8 mouse cellular contexts compared by ENCODE assay signal in the genomic region with DNA sequence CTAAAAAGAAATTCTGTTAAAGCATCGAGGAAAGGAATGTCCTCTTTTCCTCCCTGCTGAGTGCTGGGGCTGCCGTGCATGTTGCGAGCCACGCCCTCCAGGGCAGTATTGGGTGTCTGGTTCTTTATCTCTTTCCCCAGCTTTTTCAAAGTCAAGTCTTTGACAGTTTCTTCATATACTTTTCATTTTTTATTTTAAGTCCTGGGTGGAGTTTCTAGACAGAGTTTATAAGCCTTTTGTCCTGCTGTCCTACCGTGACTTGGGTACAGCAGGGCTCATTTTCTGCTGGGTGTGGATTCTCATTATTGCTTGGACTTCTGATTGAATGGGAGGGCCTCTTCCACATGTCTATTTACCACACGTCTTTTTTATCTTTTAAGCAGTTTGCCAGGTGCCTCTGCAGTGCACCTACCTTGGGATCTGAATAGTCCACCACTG. TPM values are rescaled to one million over a fixed set of nuclear protein-coding genes. Genes with fewer than 3 reads are reported as not detected.
DNase-seq lines count a peak whose midpoint lies in the region; ATAC-seq lines count a peak whose summit lies in the region.

No protein-coding gene starts in this region.

- ATAC-seq in kidney, embryonic 14.5 days (ENCODE audit: low FRiP score, low TSS enrichment), result no peak
- ATAC-seq in hindbrain, embryonic 12.5 days (ENCODE audit: low FRiP score), result no peak
- no peak for ATAC-seq in midbrain, embryonic 11.5 days (ENCODE audit: low FRiP score)
- no peak for ATAC-seq in monocyte, adult 5-6 weeks (replicated peaks; ENCODE audit: insufficient number of reproducible peaks, low FRiP score, low TSS enrichment, poor library complexity, severe bottlenecking)

- 58% methylated on average over 6 of the region's 6 CpGs for WGBS in kidney, embryonic 14.5 days
- WGBS in hindbrain, embryonic 12.5 days, result 51% methylated on average over 6 of the region's 6 CpGs
- WGBS in midbrain, embryonic 11.5 days, result 62% methylated on average over 6 of the region's 6 CpGs

- no peak for DNase-seq in kidney, adult 8-10 months
- DNase-seq in midbrain, embryonic 11.5 days (ENCODE audit: low spot score, missing footprints), result no peak
- no peak for DNase-seq in adrenal gland, postnatal 14 days
- no peak for DNase-seq in thymus, postnatal 0 days (ENCODE audit: low spot score)

- H3K4me3 ChIP-seq in kidney, embryonic 14.5 days (ENCODE audit: low read length), result peak overlapping the region; percentile 85; the same call in 1 of the 2 replicates
- peak overlapping the region; percentile 33; the same call in 1 of the 2 replicates for H3K4me3 ChIP-seq in brown adipose tissue, adult 24 weeks (ENCODE audit: insufficient read depth, low read depth, low read length)
- H3K4me3 ChIP-seq in hindbrain, embryonic 12.5 days, result peak overlapping the region; percentile 65
- H3K4me3 ChIP-seq in midbrain, embryonic 11.5 days (ENCODE audit: low read depth, low read length), result peak overlapping the region; percentile 77; the same call in 1 of the 2 replicates

- 0 out of 2 replicates have a peak overlapping the region, but pooled peaks have one; percentile 97 for H3K9ac ChIP-seq in kidney, embryonic 14.5 days (ENCODE audit: low read depth, low read length)
- peak overlapping the region; percentile 96 for H3K9ac ChIP-seq in hindbrain, embryonic 12.5 days
- peak overlapping the region; percentile 99 for H3K9ac ChIP-seq in midbrain, embryonic 11.5 days (ENCODE audit: low read length)

- peak overlapping the region; percentile 98 for H3K4me2 ChIP-seq in kidney, embryonic 14.5 days (replicated peaks; ENCODE audit: low read depth, low read length)
- H3K4me2 ChIP-seq in hindbrain, embryonic 12.5 days (replicated peaks), result peak overlapping the region; percentile 89
- H3K4me2 ChIP-seq in midbrain, embryonic 11.5 days, result peak overlapping the region; percentile 85

- H3K27ac ChIP-seq in kidney, embryonic 14.5 days (ENCODE audit: low read depth, low read length), result peak overlapping the region; percentile 99
- peak overlapping the region; percentile 57 for H3K27ac ChIP-seq in brown adipose tissue, adult 24 weeks (replicated peaks; ENCODE audit: low read depth, low read length)
- H3K27ac ChIP-seq in hindbrain, embryonic 12.5 days, result peak overlapping the region; percentile 99
- peak overlapping the region; percentile 87 for H3K27ac ChIP-seq in midbrain, embryonic 11.5 days (ENCODE audit: low read depth, low read length)

- peaks cover 38% of the 10 kb centered on the region for H3K36me3 ChIP-seq in kidney, embryonic 14.5 days (ENCODE audit: control insufficient read depth, insufficient read depth, low read length)
- H3K36me3 ChIP-seq in hindbrain, embryonic 12.5 days, result peaks cover 20% of the 10 kb centered on the region
- peaks cover 16% of the 10 kb centered on the region for H3K36me3 ChIP-seq in midbrain, embryonic 11.5 days (ENCODE audit: control insufficient read depth, insufficient read depth, low read length)

- H3K9me3 ChIP-seq in kidney, embryonic 14.5 days (ENCODE audit: control insufficient read depth, low read length), result no peaks in the 10 kb centered on the region
- no peaks in the 10 kb centered on the region for H3K9me3 ChIP-seq in hindbrain, embryonic 12.5 days (replicated peaks)
- no peaks in the 10 kb centered on the region for H3K9me3 ChIP-seq in midbrain, embryonic 11.5 days (ENCODE audit: control insufficient read depth, low read length)

- no peaks in the 10 kb centered on the region for H3K27me3 ChIP-seq in kidney, embryonic 14.5 days (ENCODE audit: control insufficient read depth, insufficient read depth, low read length)
- no peaks in the 10 kb centered on the region for H3K27me3 ChIP-seq in hindbrain, embryonic 12.5 days
- H3K27me3 ChIP-seq in midbrain, embryonic 11.5 days (ENCODE audit: control insufficient read depth, insufficient read depth, low read length), result no peaks in the 10 kb centered on the region

- peaks cover 27% of the 10 kb centered on the region for H3K4me1 ChIP-seq in kidney, embryonic 14.5 days (ENCODE audit: control insufficient read depth, insufficient read depth, low read length)
- H3K4me1 ChIP-seq in brown adipose tissue, adult 24 weeks (ENCODE audit: control insufficient read depth, insufficient read depth, insufficient read length, low read length), result no peaks in the 10 kb centered on the region; the same call in 1 of the 2 replicates
- H3K4me1 ChIP-seq in hindbrain, embryonic 12.5 days, result peaks cover 35% of the 10 kb centered on the region
- peaks cover 21% of the 10 kb centered on the region for H3K4me1 ChIP-seq in midbrain, embryonic 11.5 days (ENCODE audit: control insufficient read depth, insufficient read depth, low read length)

RNA-seq across cellular contexts. Expression of a gene that starts 3.6 kb away (rescaled TPM):
- polyA plus RNA-seq in kidney, embryonic 14.5 days (2014; fragmentation: Nextera tagmentation; extraction: Ambion mirVana), result 30.6 and 44.7 TPM in 2 replicates
- polyA plus RNA-seq in brown adipose tissue, adult 24 weeks (2012; ENCODE audit: insufficient read depth, insufficient read length, missing spikeins), result 13.4 and 49.3 TPM in 2 replicates
- polyA plus RNA-seq in hindbrain, embryonic 12.5 days (2016; fragmentation: Nextera tagmentation; extraction: Ambion mirVana), result 58.3 and 68.2 TPM in 2 replicates
- 44.3 TPM in 2 replicates for polyA plus RNA-seq in midbrain, embryonic 11.5 days (2014; fragmentation: Nextera tagmentation; extraction: Ambion mirVana)
- 103 to 230 TPM (median 106 TPM) in 3 replicates for total RNA-seq in monocyte, adult 5-6 weeks (2017)
- 91.4 and 97.7 TPM in 2 replicates for total RNA-seq in adrenal gland, postnatal 14 days (2021)
- polyA plus RNA-seq in thymus, postnatal 0 days (2015; fragmentation: Nextera tagmentation; extraction: Ambion mirVana), result 35.6 and 36.0 TPM in 2 replicates

RNA-seq across cellular contexts. Expression of a gene that starts 3.7 kb away (rescaled TPM):
- 79.0 and 101 TPM in 2 replicates for polyA plus RNA-seq in kidney, embryonic 14.5 days (2014; fragmentation: Nextera tagmentation; extraction: Ambion mirVana)
- polyA plus RNA-seq in brown adipose tissue, adult 24 weeks (2012; ENCODE audit: insufficient read depth, insufficient read length, missing spikeins), result 111 and 132 TPM in 2 replicates
- polyA plus RNA-seq in hindbrain, embryonic 12.5 days (2016; fragmentation: Nextera tagmentation; extraction: Ambion mirVana), result 46.8 and 51.1 TPM in 2 replicates
- 57.1 and 61.8 TPM in 2 replicates for polyA plus RNA-seq in midbrain, embryonic 11.5 days (2014; fragmentation: Nextera tagmentation; extraction: Ambion mirVana)
- 26.6 to 31.6 TPM (median 29.0 TPM) in 3 replicates for total RNA-seq in monocyte, adult 5-6 weeks (2017)
- 108 and 114 TPM in 2 replicates for total RNA-seq in adrenal gland, postnatal 14 days (2021)
- 91.1 and 93.5 TPM in 2 replicates for polyA plus RNA-seq in thymus, postnatal 0 days (2015; fragmentation: Nextera tagmentation; extraction: Ambion mirVana)

RNA-seq across cellular contexts. Expression of a gene that starts 10.0 kb away (rescaled TPM):
- polyA plus RNA-seq in kidney, embryonic 14.5 days (2014; fragmentation: Nextera tagmentation; extraction: Ambion mirVana), result 76.5 and 92.2 TPM in 2 replicates
- polyA plus RNA-seq in brown adipose tissue, adult 24 weeks (2012; ENCODE audit: insufficient read depth, insufficient read length, missing spikeins), result 19.1 and 42.2 TPM in 2 replicates
- polyA plus RNA-seq in hindbrain, embryonic 12.5 days (2016; fragmentation: Nextera tagmentation; extraction: Ambion mirVana), result 294 and 303 TPM in 2 replicates
- polyA plus RNA-seq in midbrain, embryonic 11.5 days (2014; fragmentation: Nextera tagmentation; extraction: Ambion mirVana), result 158 and 168 TPM in 2 replicates
- 13.9 to 18.7 TPM (median 14.2 TPM) in 3 replicates for total RNA-seq in monocyte, adult 5-6 weeks (2017)
- 29.0 and 31.5 TPM in 2 replicates for total RNA-seq in adrenal gland, postnatal 14 days (2021)
- polyA plus RNA-seq in thymus, postnatal 0 days (2015; fragmentation: Nextera tagmentation; extraction: Ambion mirVana), result 16.4 and 17.5 TPM in 2 replicates

RNA-seq across cellular contexts. Expression of a gene that starts 22.7 kb away (rescaled TPM):
- polyA plus RNA-seq in kidney, embryonic 14.5 days (2014; fragmentation: Nextera tagmentation; extraction: Ambion mirVana), result 36.2 and 41.5 TPM in 2 replicates
- 125 and 142 TPM in 2 replicates for polyA plus RNA-seq in brown adipose tissue, adult 24 weeks (2012; ENCODE audit: insufficient read depth, insufficient read length, missing spikeins)
- 25.7 and 28.7 TPM in 2 replicates for polyA plus RNA-seq in hindbrain, embryonic 12.5 days (2016; fragmentation: Nextera tagmentation; extraction: Ambion mirVana)
- polyA plus RNA-seq in midbrain, embryonic 11.5 days (2014; fragmentation: Nextera tagmentation; extraction: Ambion mirVana), result 22.7 and 23.3 TPM in 2 replicates
- total RNA-seq in monocyte, adult 5-6 weeks (2017), result 1.8 to 10.4 TPM (median 5.7 TPM) in 3 replicates
- 73.6 and 79.5 TPM in 2 replicates for total RNA-seq in adrenal gland, postnatal 14 days (2021)
- polyA plus RNA-seq in thymus, postnatal 0 days (2015; fragmentation: Nextera tagmentation; extraction: Ambion mirVana), result 24.5 and 27.1 TPM in 2 replicates

RNA-seq across cellular contexts. Expression of a gene that starts 40.3 kb away (rescaled TPM):
- 37.8 and 50.0 TPM in 2 replicates for polyA plus RNA-seq in kidney, embryonic 14.5 days (2014; fragmentation: Nextera tagmentation; extraction: Ambion mirVana)
- 17.0 and 26.4 TPM in 2 replicates for polyA plus RNA-seq in brown adipose tissue, adult 24 weeks (2012; ENCODE audit: insufficient read depth, insufficient read length, missing spikeins)
- 45.2 and 46.0 TPM in 2 replicates for polyA plus RNA-seq in hindbrain, embryonic 12.5 days (2016; fragmentation: Nextera tagmentation; extraction: Ambion mirVana)
- 39.0 and 43.6 TPM in 2 replicates for polyA plus RNA-seq in midbrain, embryonic 11.5 days (2014; fragmentation: Nextera tagmentation; extraction: Ambion mirVana)
- total RNA-seq in monocyte, adult 5-6 weeks (2017), result 67.7 to 106 TPM (median 105 TPM) in 3 replicates
- 40.2 and 41.1 TPM in 2 replicates for total RNA-seq in adrenal gland, postnatal 14 days (2021)
- 48.9 and 50.6 TPM in 2 replicates for polyA plus RNA-seq in thymus, postnatal 0 days (2015; fragmentation: Nextera tagmentation; extraction: Ambion mirVana)

Comparison
In these comparisons a context has a peak if more than half of its experiments do, and no peak if none do; other contexts are left out.
1. H3K4me3 ChIP-seq: peak in every context shown above with its lines; median percentile 85 in kidney, embryonic 14.5 days; 77 in midbrain, embryonic 11.5 days; 65 in hindbrain, embryonic 12.5 days; 33 in brown adipose tissue, adult 24 weeks.